Mouse (Mus musculus) frontal cortex, postnatal 10 days (tissue): ENCODE measurements around the gene Kng2.
A peak's percentile ranks its signal among the peaks of the same experiment; 100 is the strongest.
"Not testable (repeated sequence)": the region's sequence is repeated elsewhere in the genome, so short reads cannot be mapped to it uniquely, and the experiment has no call there.

Source experiments
- DNase-seq, 2 experiments: peaks; one replicate each; pipeline ENCODE4 v3.0.0; 2022; ENCODE audit warnings: low spot score in 2 of 2, mixed read lengths in 1 of 2

Kng2 gene

DNA sequence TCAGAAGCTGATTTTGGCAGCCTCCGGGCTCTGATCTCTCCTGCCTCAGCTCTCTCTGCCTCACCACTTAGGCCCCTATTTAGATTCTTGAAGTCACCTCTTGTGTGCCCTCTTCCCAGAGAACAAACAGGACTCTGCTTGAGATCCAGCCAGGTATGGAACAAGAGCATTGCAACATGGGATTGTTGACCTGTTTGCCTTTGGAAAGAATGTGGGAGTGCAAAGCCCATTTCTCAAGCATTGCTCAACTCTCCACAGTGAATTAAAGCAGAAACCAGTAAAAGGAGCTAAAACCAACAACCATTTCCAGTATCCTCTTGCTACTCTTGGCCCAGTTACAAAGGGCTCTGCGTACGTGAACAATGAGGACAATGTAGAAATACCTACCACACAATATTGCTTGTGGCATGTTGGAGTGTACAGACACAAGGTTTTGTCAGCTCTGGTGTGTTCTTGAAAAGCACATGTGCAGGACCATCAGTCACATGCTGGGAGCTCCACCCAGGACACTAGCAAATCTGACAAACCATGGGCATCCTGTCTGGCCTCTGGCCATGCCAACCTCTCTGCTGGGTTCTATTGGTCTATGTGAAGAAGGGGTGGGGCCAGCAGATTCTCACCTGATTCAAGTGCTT is at the start of gene Kng2:
Gene Kng2 (minus strand): TSS at position 517 of the 635 bp plus-strand sequence.
- DNase-seq = not testable (repeated sequence)

GRCm38 (mm10) chr16:23077516-23077915 is 48.2 kb upstream of the Kng2 start:
- not testable (repeated sequence) for DNase-seq

- not testable (repeated sequence) for DNase-seq
Observed at GRCm38 (mm10) chr16:23060781-23061325, 31.6 kb upstream of the Kng2 start.

DNA sequence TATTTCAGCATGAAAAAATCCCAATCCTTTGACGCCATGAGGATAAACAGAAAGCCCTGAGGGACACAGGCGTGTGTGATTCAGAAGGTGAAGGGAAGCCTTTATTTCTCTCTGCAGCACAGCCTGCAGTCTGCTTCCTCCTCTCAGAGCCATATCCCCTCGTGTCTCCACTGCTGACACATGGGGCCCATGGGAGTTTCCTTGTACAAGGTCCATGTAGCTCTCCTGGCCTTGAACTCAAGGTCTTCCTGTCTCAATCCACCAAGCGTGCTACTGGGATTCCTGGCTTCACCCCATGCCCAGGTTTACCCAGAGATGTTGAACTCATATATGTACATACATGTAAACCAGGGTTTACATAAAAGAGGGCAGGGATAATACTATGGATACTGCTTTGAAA is 30.3 kb upstream of the Kng2 start:
- DNase-seq = not testable (repeated sequence)

- DNase-seq = not testable (repeated sequence)
Observed at GRCm38 (mm10) chr16:23057668-23058447, 28.6 kb upstream of the Kng2 start, which contains the start of gene Kng1. Kng1 (plus strand) TSS chr16:23057865.

DNA sequence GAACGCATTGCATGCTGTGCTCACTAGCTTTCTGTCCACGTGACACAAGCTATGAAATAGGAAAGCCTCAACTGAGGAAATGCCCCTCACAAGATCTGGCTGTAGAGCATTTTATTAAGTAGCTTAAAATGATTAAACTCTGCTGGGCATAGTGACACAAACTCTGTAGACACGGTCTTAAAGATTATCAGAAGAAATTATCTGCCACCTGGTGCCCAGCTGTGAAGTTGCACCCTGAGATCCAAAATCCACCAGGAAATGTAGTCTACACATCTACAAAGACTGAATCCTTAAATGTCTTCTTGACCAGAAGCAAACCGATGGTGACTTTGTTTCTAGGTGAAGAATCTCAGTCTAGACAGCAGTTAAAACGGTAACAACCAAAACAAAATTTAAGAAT is 17.0 kb upstream of the Kng2 start:
- peak in 1 of 2 experiments; percentile 8 for DNase-seq

DNA sequence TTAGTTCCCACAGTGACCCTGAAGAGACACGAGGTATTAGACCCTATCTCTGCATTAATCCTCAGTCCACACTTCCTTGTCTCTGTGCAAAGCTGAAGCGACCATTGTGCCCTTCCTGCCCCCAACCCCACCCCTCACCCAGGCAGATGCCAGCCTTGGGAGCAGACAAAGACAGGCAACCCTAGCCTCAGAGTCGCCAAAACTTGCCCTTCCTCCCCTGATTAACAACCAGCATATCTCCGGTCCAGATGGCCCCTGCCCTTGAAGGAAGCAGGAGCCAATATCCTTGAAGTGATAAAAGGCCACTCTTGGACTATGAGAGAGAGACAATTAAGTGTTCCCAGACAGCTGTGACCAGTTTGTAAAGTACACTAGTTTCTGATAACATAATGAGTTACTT is 11.6 kb upstream of the Kng2 start:
- no peak for DNase-seq

DNA sequence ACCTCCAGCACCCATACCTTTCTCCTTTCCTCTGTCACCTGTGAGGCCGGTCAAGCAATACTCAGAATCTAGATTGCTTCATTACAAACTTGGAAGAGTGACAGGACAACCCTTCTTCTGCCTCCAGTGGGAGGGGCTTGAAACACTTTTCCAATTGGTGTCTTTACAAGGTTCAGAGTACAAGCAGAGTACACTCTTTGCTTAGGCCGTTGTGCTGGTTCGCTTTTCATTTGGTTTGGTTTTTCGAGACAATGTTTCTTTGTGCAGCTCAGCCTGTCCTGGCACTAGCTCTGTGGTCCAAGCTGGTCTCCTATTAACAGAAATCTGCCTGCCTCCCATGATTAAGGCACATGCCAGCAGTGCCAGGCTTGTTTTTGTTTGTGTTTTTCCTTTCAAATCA is 10.0 kb upstream of the Kng2 start:
- DNase-seq = no peak

GRCm38 (mm10) chr16:23037744-23038143 is 8.5 kb upstream of the Kng2 start:
- no peak for DNase-seq

GRCm38 (mm10) chr16:23033673-23034072 is 4.4 kb upstream of the Kng2 start:
- DNase-seq = no peak

- DNase-seq = no peak
Observed at GRCm38 (mm10) chr16:23030673-23031435, 1.6 kb upstream of the Kng2 start.

DNA sequence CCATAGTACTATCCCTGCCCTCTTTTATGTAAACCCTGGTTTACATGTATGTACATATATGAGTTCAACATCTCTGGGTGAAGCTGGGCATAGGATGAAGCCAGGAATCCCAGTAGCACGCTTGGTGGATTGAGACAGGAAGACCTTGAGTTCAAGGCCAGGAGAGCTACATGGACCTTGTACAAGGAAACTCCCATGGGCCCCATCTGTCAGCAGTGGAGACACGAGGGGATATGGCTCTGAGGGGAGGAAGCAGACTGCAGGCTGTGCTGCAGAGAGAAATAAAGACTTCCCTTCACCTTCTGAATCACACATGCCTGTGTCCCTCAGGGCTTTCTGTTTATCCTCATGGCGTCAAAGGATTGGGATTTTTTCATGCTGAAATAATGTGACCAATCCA is 1.9 kb downstream of the Kng2 start:
- not testable (repeated sequence) for DNase-seq

- DNase-seq = no peak
Observed at GRCm38 (mm10) chr16:23026582-23026981, 2.7 kb downstream of the Kng2 start.

DNA sequence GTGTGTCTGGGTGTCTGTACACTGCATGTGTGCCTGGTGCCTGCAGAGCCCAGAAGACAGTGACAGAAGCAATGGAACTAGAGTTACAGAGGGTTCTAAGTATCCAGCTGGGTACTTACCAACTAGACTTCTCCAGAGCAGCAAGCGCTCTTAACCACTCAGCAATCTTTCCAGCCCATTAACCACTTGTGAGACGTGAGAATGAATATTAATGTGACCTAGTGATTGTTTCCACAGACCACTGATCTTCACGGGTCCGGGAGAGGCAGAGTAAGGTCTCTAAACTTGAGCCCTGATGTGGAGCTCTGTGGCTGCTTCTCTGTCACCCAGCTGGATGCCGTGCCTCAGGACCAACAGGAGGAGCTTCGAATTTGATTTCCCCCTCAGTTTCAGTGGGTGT is 4.2 kb downstream of the Kng2 start:
- DNase-seq = no peak

DNA sequence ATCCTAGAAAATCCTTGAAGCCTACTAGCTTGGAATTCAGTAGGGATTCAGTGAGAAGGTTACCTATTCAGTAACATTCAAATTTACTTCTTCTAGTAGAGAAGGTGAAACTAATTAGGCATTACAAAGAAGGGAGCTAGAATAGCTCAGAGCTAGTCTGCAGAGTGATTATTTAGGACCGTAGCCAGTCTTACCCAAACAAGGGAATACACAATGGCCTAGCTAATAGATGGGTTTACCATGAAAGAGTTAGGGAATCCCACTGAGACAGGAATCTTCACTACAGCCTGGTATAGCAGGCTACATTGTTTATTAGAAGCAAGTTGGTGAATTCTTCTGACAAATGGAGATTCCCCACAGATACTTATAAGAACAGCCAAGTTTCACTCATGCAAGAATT is 8.7 kb downstream of the Kng2 start:
- DNase-seq = not testable (repeated sequence)

DNA sequence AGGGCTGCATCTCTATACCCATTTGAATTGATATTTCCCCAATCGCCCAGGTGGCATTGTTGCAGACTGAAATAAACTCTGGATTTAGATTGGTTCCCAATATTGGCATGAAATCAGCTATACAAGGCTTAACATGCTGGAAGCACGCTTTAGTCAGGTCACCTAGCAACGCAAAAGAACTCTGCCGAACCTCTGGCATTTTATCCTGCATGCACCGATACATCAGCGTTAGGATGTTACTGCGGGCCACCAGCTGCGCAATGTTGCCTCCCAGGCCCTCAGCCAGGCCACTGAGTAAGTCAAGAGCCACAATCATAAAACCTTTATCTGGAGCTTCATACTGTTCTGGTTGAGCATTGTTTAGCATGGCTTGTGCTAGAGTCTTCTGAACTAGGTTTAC is 14.6 kb downstream of the Kng2 start:
- not testable (repeated sequence) for DNase-seq

DNA sequence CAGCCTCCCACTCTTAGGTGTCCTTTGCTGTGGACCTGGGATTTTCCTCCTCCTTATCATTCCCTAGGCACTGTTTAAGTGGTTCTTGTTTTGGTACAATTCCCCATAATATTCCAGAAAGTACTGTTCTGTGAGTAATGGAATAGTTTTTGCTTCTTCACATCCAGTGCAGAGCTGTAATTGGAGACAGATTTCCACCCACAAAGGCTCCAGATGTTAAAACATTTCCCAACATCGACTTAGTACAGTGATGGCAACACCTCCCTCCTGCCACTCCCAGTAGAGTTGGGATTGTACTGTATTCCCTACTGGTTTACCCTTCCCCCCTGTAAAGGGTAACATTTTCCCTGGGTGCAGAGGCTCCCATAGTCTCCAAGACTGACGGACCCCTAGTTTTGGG is 15.5 kb downstream of the Kng2 start:
- not testable (repeated sequence) for DNase-seq

- DNase-seq = not testable (repeated sequence)
Observed at GRCm38 (mm10) chr16:22996951-22997350, 32.3 kb downstream of the Kng2 start.

- DNase-seq = no peak
Observed at GRCm38 (mm10) chr16:22967383-22968030, 61.8 kb downstream of the Kng2 start.

- no peak for DNase-seq
Observed at GRCm38 (mm10) chr16:22963293-22963692, 66.0 kb downstream of the Kng2 start.

GRCm38 (mm10) chr16:22962256-22962655 is 67.0 kb downstream of the Kng2 start:
- no peak for DNase-seq

DNA sequence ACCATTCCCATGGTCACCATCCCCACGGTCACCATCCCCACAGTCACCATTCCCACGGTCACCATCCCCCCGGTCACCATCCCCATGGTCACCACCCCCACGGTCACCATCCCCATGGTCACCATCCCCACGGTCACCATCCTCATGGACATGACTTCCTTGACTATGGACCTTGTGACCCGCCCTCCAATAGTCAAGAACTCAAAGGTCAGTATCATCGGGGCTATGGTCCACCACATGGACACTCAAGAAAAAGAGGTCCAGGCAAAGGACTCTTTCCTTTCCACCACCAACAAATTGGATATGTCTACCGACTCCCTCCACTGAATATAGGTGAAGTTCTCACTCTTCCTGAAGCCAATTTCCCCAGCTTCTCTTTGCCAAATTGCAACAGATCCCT is 68.2 kb downstream of the Kng2 start:
- DNase-seq = no peak
